Mouse (Mus musculus): ENCODE results near the gene Batf.
A peak's percentile ranks its signal among the peaks of the same experiment; 100 is the strongest.
"Not testable (repeated sequence)": the region's sequence is repeated elsewhere in the genome, so short reads cannot be mapped to it uniquely, and the experiment has no call there.

Batf gene

GRCm38 (mm10) chr12:85682328-85682727 lies 4.1 kb upstream of the Batf start:
- DNase-seq (ENCODE audit: inconsistent age in 2 of 2, low spot score in 1 of 2), result no peak

- peak; percentile 24 to 60 for DNase-seq (ENCODE audit: inconsistent age in 2 of 2, low spot score in 1 of 2)
These were observed 1.8 kb upstream of the Batf start for GRCm38 (mm10) chr12:85684411-85685275.

DNA sequence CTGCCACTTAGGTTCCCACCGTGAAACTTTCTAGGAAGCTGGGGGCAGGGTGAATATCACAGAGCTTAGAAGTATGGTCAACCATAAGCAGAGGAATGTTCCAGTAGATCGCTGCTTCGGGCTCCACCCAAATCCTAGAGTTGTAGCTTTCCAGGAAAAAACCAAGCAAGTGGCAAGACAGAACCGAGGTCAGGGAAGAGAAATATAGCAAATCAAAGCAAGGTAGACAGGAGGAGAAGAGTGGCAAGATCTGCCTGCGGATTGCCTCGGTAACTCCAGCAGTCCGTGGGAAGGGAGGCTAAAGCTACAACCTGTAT lies 706 bp downstream of the Batf start:
- no peak for DNase-seq (ENCODE audit: inconsistent age in 2 of 2, low spot score in 1 of 2)

DNA sequence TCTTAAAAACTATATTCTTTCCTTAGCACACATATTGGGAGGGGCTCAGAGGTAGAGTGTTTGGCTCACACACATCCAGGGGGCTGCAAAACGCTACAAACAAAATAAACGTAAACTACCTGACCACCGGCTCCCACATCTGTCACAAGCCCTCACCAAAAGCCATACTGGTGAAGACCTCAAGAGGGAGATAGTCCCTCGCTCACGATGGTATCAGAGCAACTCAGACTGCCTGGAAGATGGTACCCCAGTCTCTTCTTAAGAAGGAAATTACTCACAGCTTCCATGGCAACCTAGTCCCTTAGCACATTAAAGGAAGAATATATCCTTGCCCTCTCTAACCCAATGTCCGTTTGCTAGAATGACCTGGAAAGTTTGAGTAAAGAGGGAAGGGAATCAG lies 1.4 kb downstream of the Batf start:
- no peak for DNase-seq (ENCODE audit: inconsistent age in 2 of 2, low spot score in 1 of 2)

GRCm38 (mm10) chr12:85695787-85696186 lies 9.3 kb downstream of the Batf start:
- DNase-seq (ENCODE audit: inconsistent age in 2 of 2, low spot score in 1 of 2), result no peak

- DNase-seq (ENCODE audit: inconsistent age in 2 of 2, low spot score in 1 of 2), result no peak
These were observed 10.0 kb downstream of the Batf start for GRCm38 (mm10) chr12:85696436-85696835.

GRCm38 (mm10) chr12:85698179-85698578 lies 11.7 kb downstream of the Batf start:
- DNase-seq (ENCODE audit: inconsistent age in 2 of 2, low spot score in 1 of 2), result not testable (repeated sequence)

GRCm38 (mm10) chr12:85700191-85700841 lies 13.8 kb downstream of the Batf start:
- no peak for DNase-seq (ENCODE audit: inconsistent age in 2 of 2, low spot score in 1 of 2)

- peak in 1 of 2 experiments; percentile 17 for DNase-seq (ENCODE audit: inconsistent age in 2 of 2, low spot score in 1 of 2)
These were observed 14.4 kb downstream of the Batf start for GRCm38 (mm10) chr12:85700842-85701223.

DNA sequence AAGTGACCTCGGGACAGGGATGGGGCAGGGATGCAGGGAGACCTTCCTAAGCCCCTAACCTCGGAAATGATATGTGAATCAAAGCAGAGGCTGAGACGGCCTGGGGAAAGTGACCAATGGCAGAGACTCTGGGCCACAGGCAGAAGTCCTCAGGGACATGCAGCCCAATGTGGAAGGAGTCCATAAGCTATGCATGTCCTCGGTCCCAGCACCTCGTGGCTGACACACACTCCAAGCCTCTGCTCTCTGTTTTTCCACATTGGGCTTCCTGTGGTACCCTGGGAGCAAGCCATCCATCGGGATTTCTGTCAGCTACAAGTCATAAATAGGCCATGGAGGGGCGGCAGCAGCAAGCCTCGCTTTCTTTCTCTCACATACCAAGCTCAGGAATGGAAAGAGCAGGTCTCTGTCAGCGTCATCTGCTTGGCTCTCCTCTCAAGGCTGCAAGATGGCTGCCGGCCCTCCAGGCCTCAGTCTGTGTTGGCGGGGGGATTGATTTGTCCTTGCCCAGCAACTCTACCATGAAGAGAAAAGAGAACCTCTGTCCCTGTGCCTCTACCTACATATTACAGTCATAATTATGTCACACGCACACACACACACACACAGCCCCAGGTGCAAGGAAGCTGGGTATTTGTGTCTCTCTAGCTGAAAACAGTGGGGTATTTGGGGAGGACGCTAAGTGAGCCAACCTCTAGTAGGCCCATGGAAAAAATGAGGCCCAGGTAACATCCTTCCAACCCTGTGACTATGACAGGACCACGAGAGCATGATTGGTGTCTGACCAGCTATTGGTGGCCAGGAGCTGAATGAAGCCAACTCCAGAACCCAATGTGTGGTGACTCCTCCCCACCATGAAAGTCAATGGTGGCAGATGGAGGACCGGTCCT lies 15.9 kb downstream of the Batf start:
- DNase-seq (ENCODE audit: inconsistent age in 2 of 2, low spot score in 1 of 2), result no peak

DNA sequence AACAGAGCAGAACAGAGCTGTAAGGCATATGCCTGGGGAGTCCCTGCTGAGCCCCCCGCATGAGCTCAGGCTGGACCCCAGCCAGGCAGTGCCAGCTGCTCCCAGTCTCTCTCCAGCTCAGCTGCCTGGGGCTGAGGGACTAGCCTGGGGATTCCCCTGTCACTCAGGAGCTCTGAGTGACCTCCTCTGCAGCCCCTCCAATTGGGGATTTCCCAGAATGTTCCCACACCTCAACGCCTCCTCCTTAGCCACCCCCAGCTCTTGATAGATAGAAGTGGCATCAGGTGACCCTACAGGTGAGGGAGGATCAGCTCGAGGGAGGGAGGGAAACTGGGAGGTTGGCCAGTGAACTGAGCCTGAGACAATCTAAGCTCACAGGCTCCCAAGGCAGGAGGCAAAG lies 17.0 kb downstream of the Batf start:
- no peak for DNase-seq (ENCODE audit: inconsistent age in 2 of 2, low spot score in 1 of 2)

DNA sequence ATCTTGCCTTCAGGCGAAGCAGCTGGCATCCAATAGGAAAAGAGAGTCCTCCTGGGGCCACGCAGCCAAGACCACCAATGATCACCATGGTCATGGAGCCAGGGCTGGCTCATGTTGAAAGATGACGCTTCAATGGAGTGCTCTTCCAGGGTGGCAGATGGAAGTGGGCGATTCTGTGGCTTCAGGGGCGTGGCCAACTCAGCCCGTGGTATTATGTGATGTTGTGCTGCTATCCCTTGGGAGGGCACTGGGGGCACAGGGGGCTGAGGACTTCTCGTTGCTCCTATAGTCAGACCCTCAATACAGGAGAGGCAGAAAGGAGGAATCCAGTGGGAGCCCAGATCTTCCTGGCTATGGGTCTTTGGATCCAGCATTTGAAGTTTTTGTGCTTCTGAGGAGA lies 18.1 kb downstream of the Batf start:
- DNase-seq (ENCODE audit: inconsistent age in 2 of 2, low spot score in 1 of 2), result no peak

DNA sequence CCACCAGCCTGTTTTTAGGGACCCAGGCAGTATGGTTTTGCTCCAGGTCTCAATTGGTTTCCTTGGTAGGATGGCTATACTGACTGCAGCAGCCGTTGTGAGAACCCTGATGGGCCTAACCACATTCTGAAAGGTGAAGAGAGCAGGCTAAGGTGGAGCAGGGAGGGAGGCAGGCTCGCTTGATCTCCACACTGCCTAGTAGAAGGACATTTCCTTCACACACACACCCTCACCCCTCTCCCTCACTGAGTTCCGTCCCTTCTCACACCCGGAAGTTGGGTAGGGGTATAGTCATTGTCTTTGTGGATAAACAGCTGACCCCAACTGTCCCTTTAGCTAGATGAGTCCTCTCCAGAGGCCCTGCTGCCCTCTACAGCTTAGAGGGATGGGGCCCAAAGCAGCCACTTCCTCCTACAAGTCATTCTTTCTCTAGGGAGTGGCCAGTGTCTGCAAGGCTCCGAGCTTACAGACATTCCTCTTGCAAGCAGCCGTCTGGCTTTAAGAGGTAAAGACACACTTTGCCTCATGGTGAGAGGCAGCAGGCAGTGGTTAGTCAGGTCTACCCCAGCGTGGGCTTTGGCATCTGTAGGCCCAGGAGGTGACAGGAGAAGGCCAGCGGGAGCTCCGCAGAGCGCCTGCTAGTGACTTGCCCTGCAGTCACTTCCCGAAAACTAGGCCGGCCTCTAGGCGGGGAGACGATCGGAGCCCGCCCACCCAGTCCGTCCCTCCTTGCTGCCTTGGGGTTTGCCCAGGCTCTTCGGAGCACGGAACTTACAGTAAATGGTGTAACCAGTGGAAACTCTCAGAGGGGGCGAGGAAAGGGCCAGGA lies 18.7 kb downstream of the Batf start:
- peak; percentile 91 to 96 for DNase-seq (ENCODE audit: inconsistent age in 2 of 2, low spot score in 1 of 2)

- no peak for DNase-seq (ENCODE audit: inconsistent age in 2 of 2, low spot score in 1 of 2)
These were observed 19.5 kb downstream of the Batf start for GRCm38 (mm10) chr12:85705831-85706530.

DNA sequence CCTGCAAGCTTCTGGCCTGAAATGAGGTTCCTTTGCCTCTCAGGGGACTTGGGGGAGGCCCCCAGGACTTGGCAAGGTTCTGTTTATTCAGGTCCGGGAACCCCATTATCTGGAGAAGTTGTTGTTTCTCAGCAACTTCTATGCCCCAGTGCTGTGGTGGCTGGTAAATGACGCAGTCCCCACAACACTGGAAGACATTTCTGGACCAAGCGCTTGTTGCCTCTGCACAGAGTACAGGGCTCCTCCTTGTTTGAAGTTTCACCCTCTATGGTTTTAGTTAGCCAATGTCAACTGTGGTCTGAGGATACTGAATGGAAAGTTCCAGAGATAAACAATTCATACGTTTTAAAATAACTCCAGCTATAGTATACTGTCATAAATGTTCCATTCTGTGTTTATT lies 20.4 kb downstream of the Batf start:
- DNase-seq (ENCODE audit: inconsistent age in 2 of 2, low spot score in 1 of 2), result no peak

- DNase-seq (ENCODE audit: inconsistent age in 2 of 2, low spot score in 1 of 2), result no peak
These were observed 20.9 kb downstream of the Batf start for GRCm38 (mm10) chr12:85707391-85707790.

DNA sequence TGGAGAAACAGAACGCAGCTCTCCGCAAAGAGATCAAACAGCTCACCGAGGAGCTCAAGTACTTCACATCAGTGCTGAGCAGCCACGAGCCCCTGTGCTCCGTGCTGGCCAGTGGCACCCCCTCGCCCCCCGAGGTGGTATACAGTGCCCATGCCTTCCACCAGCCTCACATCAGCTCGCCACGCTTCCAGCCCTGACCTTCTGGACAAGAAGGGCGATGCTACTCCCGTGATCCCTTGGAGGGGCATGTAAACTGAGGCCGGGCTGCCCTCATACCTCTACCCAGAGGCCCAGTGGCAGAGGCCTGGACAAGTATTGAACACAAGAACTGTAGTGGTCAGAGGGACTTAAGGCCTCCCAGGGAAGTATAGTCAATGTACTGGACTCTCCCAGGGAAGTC lies 22.1 kb downstream of the Batf start:
- no peak for DNase-seq (ENCODE audit: inconsistent age in 2 of 2, low spot score in 1 of 2)

DNA sequence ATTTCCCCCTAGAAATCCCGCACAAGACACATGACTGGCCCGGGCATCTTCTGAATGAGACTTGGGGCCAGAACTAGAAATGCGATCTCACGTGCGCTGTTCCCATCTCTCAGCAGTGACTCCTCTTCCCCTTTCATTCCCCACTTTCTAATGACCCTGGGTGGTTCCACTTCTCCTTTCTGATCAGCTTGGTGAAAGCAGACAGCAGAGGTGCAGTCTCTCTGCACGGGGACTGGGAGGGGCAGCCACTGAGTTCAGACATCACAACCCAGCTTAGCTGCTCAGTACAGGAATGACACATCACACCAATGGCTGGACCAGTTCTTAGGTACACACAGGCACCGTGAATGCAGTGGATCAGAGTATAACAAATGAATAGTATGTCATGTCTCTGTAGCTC lies 24.2 kb downstream of the Batf start:
- DNase-seq (ENCODE audit: inconsistent age in 2 of 2, low spot score in 1 of 2), result no peak

DNA sequence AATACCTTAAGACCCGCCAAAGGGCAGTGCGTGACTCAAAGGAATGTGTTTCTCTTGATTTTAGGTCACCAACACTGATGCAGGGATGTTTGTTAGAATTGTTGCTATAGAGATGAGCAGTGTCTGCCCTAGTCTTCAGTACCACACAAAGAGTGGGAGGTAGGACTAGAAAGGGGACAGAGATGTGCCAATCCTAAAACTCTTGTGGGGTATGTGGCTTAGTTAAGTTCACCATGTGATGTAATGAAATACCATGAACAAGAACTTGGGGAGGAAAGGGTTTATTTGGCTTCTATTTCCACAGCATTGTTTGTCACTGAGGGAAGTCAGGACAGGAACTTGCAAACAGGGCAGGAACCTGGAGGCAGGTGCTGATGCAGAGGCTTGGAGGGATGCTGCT lies 26.1 kb downstream of the Batf start:
- DNase-seq (ENCODE audit: inconsistent age in 2 of 2, low spot score in 1 of 2), result no peak

DNA sequence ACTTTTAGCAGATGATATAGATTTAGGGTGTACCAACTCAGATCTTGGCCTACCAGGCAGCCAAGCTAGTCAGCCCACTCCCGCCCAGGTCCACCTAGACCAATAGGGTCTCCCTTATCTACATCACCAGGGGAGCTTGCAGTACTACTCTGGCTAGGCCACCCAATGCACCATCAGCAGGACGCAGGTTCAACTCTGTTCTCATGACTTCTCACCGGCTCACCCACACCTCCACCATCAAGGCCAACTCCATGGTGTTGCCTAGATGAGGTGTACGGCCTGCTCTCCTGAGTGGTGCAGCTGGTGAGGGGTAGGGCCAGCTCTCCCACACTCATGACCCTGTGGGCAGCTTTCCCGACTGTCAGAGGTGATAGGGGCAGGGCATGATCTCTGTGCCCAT lies 27.7 kb downstream of the Batf start:
- DNase-seq (ENCODE audit: inconsistent age in 2 of 2, low spot score in 1 of 2), result no peak

Measured in adrenal gland, adult (tissue).